Mouse (Mus musculus) brain, embryonic 14.5 days (tissue): ENCODE results near the gene Sept12.

Source experiments
- CTCF ChIP-seq: fragments of 200-500 bp; IDR thresholded peaks from 2 replicates; pipeline ENCODE4 v1.5.1; 2012; ENCODE audit warnings: inconsistent platforms, mild to moderate bottlenecking, moderate library complexity, borderline replicate concordance; ENCODE audit not compliant: insufficient read depth, insufficient read length; ENCODE audit errors: extremely low read depth
- POLR2A ChIP-seq: fragments of 200-500 bp; IDR thresholded peaks from 2 replicates; pipeline ENCODE4 v1.6.1; 2012; ENCODE audit warnings: mild to moderate bottlenecking, inconsistent platforms, borderline replicate concordance; ENCODE audit not compliant: poor library complexity, insufficient read depth, insufficient read length, severe bottlenecking; ENCODE audit errors: extremely low read depth

DNA sequence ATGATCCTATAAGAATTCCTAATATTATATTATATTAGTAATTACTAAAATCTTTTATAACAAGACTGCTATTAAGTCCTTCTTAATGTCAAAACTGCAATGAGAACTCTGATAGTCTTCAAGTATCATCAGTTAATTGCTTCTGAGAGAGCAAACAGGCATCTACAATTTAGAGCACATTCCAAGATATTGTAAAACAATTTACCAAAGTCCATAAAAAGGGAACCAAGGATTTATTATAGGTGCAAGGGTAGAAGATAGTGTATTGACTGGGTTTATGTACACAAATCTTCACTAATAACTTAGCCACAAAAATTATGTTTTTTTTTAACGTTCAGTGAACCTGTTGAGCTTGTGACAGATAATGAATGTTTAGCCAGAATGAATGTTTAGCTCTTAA is 1.3 kb upstream of the Sept12 start:
- TF ChIP-seq CTCF (no peak), POLR2A (no peak)
